Mouse (Mus musculus): ENCODE measurements around the gene Fbxl7. TPM values are rescaled to one million over a fixed set of nuclear protein-coding genes. Genes with fewer than 3 reads are reported as not detected.

Fbxl7 gene
- polyA plus RNA-seq, 2 experiments: 0.56 to 0.57 TPM

GRCm38 (mm10) chr15:26780557-26780956 lies 114.8 kb downstream of the Fbxl7 start:
- DNase-seq (ENCODE audit: low read depth in 3 of 3, low spot score in 3 of 3) (no peak), ATAC-seq (ENCODE audit: insufficient read depth) (no peak)
- TF ChIP-seq CTCF (IDR thresholded peaks at IDR 0.05; ENCODE audit: low read depth) (no peak), EP300 (IDR thresholded peaks at IDR 0.05; ENCODE audit: low read depth) (no peak)
- Histone ChIP-seq H3K36me3 (replicated peaks; ENCODE audit: control insufficient read depth, insufficient read depth, low read depth) (no peaks in the 10 kb centered on the region), H3K4me1 (replicated peaks; ENCODE audit: control insufficient read depth in 2 of 2, insufficient read depth in 2 of 2, low read length in 1 of 2) (no peaks in the 10 kb centered on the region), H3K9ac (replicated peaks) (no peak overlapping the region), H3K4me2 (ENCODE audit: low read depth) (no peak overlapping the region), H3K27me3 (ENCODE audit: control insufficient read depth, insufficient read depth, low read length) (no peaks in the 10 kb centered on the region), H3K9me3 (ENCODE audit: control insufficient read depth, low read length) (no peaks in the 10 kb centered on the region), H3K27ac (no peak overlapping the region), H3K4me3 (ENCODE audit: insufficient read depth in 1 of 2, low read depth in 2 of 2, low read length in 2 of 2) (no peak overlapping the region)
- 69% methylated on average over 3 of the region's 3 CpGs for WGBS (ENCODE audit: insufficient replicate concordance)

GRCm38 (mm10) chr15:26779129-26779528 lies 116.3 kb downstream of the Fbxl7 start:
- WGBS (ENCODE audit: insufficient replicate concordance): 37% methylated on average over 4 of the region's 4 CpGs
- ATAC-seq (ENCODE audit: insufficient read depth): no peak
- no peak overlapping the region for H3K27ac ChIP-seq
- H3K4me1 ChIP-seq (replicated peaks; ENCODE audit: control insufficient read depth in 2 of 2, insufficient read depth in 2 of 2, low read length in 1 of 2): no peaks in the 10 kb centered on the region
- TF ChIP-seq CTCF (IDR thresholded peaks at IDR 0.05; ENCODE audit: low read depth) (no peak), EP300 (IDR thresholded peaks at IDR 0.05; ENCODE audit: low read depth) (no peak)
- H3K4me2 ChIP-seq (ENCODE audit: low read depth): no peak overlapping the region
- H3K9me3 ChIP-seq (ENCODE audit: control insufficient read depth, low read length): no peaks in the 10 kb centered on the region
- no peak for DNase-seq (ENCODE audit: low read depth in 3 of 3, low spot score in 3 of 3)
- no peak overlapping the region for H3K4me3 ChIP-seq (ENCODE audit: insufficient read depth in 1 of 2, low read depth in 2 of 2, low read length in 2 of 2)
- H3K36me3 ChIP-seq (replicated peaks; ENCODE audit: control insufficient read depth, insufficient read depth, low read depth): no peaks in the 10 kb centered on the region
- H3K27me3 ChIP-seq (ENCODE audit: control insufficient read depth, insufficient read depth, low read length): no peaks in the 10 kb centered on the region
- H3K9ac ChIP-seq (replicated peaks): no peak overlapping the region

GRCm38 (mm10) chr15:26775720-26776119 lies 119.7 kb downstream of the Fbxl7 start:
- ATAC-seq (ENCODE audit: insufficient read depth) (no peak), DNase-seq (ENCODE audit: low read depth in 3 of 3, low spot score in 3 of 3) (no peak)
- Histone ChIP-seq H3K27me3 (ENCODE audit: control insufficient read depth, insufficient read depth, low read length) (no peaks in the 10 kb centered on the region), H3K9ac (replicated peaks) (no peak overlapping the region), H3K36me3 (replicated peaks; ENCODE audit: control insufficient read depth, insufficient read depth, low read depth) (no peaks in the 10 kb centered on the region), H3K27ac (no peak overlapping the region), H3K4me3 (ENCODE audit: insufficient read depth in 1 of 2, low read depth in 2 of 2, low read length in 2 of 2) (no peak overlapping the region), H3K4me2 (ENCODE audit: low read depth) (no peak overlapping the region), H3K4me1 (replicated peaks; ENCODE audit: control insufficient read depth in 2 of 2, insufficient read depth in 2 of 2, low read length in 1 of 2) (no peaks in the 10 kb centered on the region), H3K9me3 (ENCODE audit: control insufficient read depth, low read length) (no peaks in the 10 kb centered on the region)
- TF ChIP-seq EP300 (IDR thresholded peaks at IDR 0.05; ENCODE audit: low read depth) (no peak), CTCF (IDR thresholded peaks at IDR 0.05; ENCODE audit: low read depth) (no peak)

- Histone ChIP-seq H3K9ac (replicated peaks) (no peak overlapping the region), H3K4me1 (replicated peaks; ENCODE audit: control insufficient read depth in 2 of 2, insufficient read depth in 2 of 2, low read length in 1 of 2) (no peaks in the 10 kb centered on the region), H3K36me3 (replicated peaks; ENCODE audit: control insufficient read depth, insufficient read depth, low read depth) (no peaks in the 10 kb centered on the region), H3K4me2 (ENCODE audit: low read depth) (no peak overlapping the region), H3K27ac (no peak overlapping the region), H3K9me3 (ENCODE audit: control insufficient read depth, low read length) (no peaks in the 10 kb centered on the region), H3K4me3 (ENCODE audit: insufficient read depth in 1 of 2, low read depth in 2 of 2, low read length in 2 of 2) (no peak overlapping the region), H3K27me3 (ENCODE audit: control insufficient read depth, insufficient read depth, low read length) (no peaks in the 10 kb centered on the region)
- TF ChIP-seq CTCF (IDR thresholded peaks at IDR 0.05; ENCODE audit: low read depth) (no peak), EP300 (IDR thresholded peaks at IDR 0.05; ENCODE audit: low read depth) (no peak)
- WGBS (ENCODE audit: insufficient replicate concordance): 61% methylated on average over 2 of the region's 2 CpGs
- DNase-seq (ENCODE audit: low read depth in 3 of 3, low spot score in 3 of 3) (no peak), ATAC-seq (ENCODE audit: insufficient read depth) (no peak)
These were observed 120.5 kb downstream of the Fbxl7 start for GRCm38 (mm10) chr15:26774895-26775294.

GRCm38 (mm10) chr15:26761651-26762050 lies 133.7 kb downstream of the Fbxl7 start:
- no peaks in the 10 kb centered on the region for H3K27me3 ChIP-seq (ENCODE audit: control insufficient read depth, insufficient read depth, low read length)
- TF ChIP-seq CTCF (IDR thresholded peaks at IDR 0.05; ENCODE audit: low read depth) (no peak), EP300 (IDR thresholded peaks at IDR 0.05; ENCODE audit: low read depth) (no peak)
- H3K4me2 ChIP-seq (ENCODE audit: low read depth): no peak overlapping the region
- no peak overlapping the region for H3K9ac ChIP-seq (replicated peaks)
- 64% methylated on average over 4 of the region's 4 CpGs for WGBS (ENCODE audit: insufficient replicate concordance)
- H3K4me3 ChIP-seq (ENCODE audit: insufficient read depth in 1 of 2, low read depth in 2 of 2, low read length in 2 of 2): no peak overlapping the region
- H3K36me3 ChIP-seq (replicated peaks; ENCODE audit: control insufficient read depth, insufficient read depth, low read depth): no peaks in the 10 kb centered on the region
- ATAC-seq (ENCODE audit: insufficient read depth) (no peak), DNase-seq (ENCODE audit: low read depth in 3 of 3, low spot score in 3 of 3) (no peak)
- H3K27ac ChIP-seq: no peak overlapping the region
- no peaks in the 10 kb centered on the region for H3K9me3 ChIP-seq (ENCODE audit: control insufficient read depth, low read length)
- no peaks in the 10 kb centered on the region for H3K4me1 ChIP-seq (replicated peaks; ENCODE audit: control insufficient read depth in 2 of 2, insufficient read depth in 2 of 2, low read length in 1 of 2)

Data from liver, embryonic 14.5 days (tissue).